Mouse (Mus musculus) adrenal gland, postnatal 25 days (tissue): ENCODE results near the gene Zfp978. TPM values are rescaled to one million over a fixed set of nuclear protein-coding genes. Genes with fewer than 3 reads are reported as not detected.

ENCODE experiments used
- total RNA-seq: library from RNA; stranded (reverse); gene quantifications from 2 replicates; pipeline ENCODE4 v1.2.3, GENCODE M21; 2021

The Zfp978 gene
- total RNA-seq, 1 experiment from 2014 or later = not detected

Other genes starting within 250 kb of the Zfp978 start
- 6.9 and 13.3 TPM in 2 replicates for gene Zfp991, start 229.3 kb upstream of the Zfp978 start, total RNA-seq
- 0.58 TPM in 1 of 2 replicates, not detected in the other for gene Zfp988, start 55.6 kb upstream of the Zfp978 start, total RNA-seq
- 11.9 and 13.7 TPM in 2 replicates for gene Zfp982, start 131.1 kb downstream of the Zfp978 start, total RNA-seq
- gene Gm16503, start 178.9 kb downstream of the Zfp978 start, total RNA-seq = 0.48 and 1.1 TPM in 2 replicates
- gene Zfp985, start 192.0 kb downstream of the Zfp978 start, total RNA-seq = 0.46 TPM in 1 of 2 replicates, not detected in the other